Mouse (Mus musculus) thymus, adult 2 months (tissue): ENCODE results near the gene Atg101. TPM values are rescaled to one million over a fixed set of nuclear protein-coding genes. Genes with fewer than 3 reads are reported as not detected.
"Not testable (repeated sequence)": the region's sequence is repeated elsewhere in the genome, so short reads cannot be mapped to it uniquely, and the experiment has no call there.

Experiments
- DNase-seq: peaks from one replicate; pipeline ENCODE4 v3.0.0; 2021
- H3K27ac ChIP-seq: fragments of 200-500 bp; 2 replicates; pipeline ENCODE4 v1.5.1; 2012; ENCODE audit warnings: low read length, control low read depth; ENCODE audit not compliant: control insufficient read depth, insufficient read depth
- H3K27me3 ChIP-seq: fragments of 200-500 bp; 2 replicates; pipeline ENCODE4 v1.6.1; 2012; ENCODE audit warnings: mild to moderate bottlenecking, low read length, moderate library complexity, mixed read lengths; ENCODE audit not compliant: control insufficient read depth, insufficient read depth
- H3K36me3 ChIP-seq: fragments of 200-500 bp; 2 replicates; pipeline ENCODE4 v1.6.1; 2012; ENCODE audit warnings: mild to moderate bottlenecking, low read length, moderate library complexity; ENCODE audit not compliant: control insufficient read depth, insufficient read depth
- H3K4me1 ChIP-seq: fragments of 200-500 bp; replicated peaks from 2 replicates; pipeline ENCODE4 v1.6.1; 2012; ENCODE audit warnings: low read length; ENCODE audit not compliant: control insufficient read depth, insufficient read depth
- H3K4me3 ChIP-seq: fragments of 200-500 bp; 2 replicates; pipeline ENCODE4 v1.5.1; 2012; ENCODE audit warnings: mild to moderate bottlenecking, low read length, control low read depth, moderate library complexity; ENCODE audit not compliant: control insufficient read depth, insufficient read depth
- CTCF ChIP-seq: fragments of 200-500 bp; IDR thresholded peaks from 2 replicates; pipeline ENCODE4 v1.5.1; 2012; ENCODE audit warnings: mild to moderate bottlenecking, control low read depth, low read length, moderate library complexity, borderline replicate concordance; ENCODE audit not compliant: control insufficient read depth, poor library complexity, insufficient read depth; ENCODE audit errors: extremely low read depth
- POLR2A ChIP-seq: fragments of 200-500 bp; IDR thresholded peaks from 2 replicates; pipeline ENCODE4 v1.6.1; 2012; ENCODE audit warnings: mild to moderate bottlenecking, low read length, control low read depth, moderate library complexity; ENCODE audit not compliant: control insufficient read depth, poor library complexity, insufficient read depth; ENCODE audit errors: extremely low read depth
- WGBS: fragments of 180-500 bp; shearing (Covaris S2); methylation state at CpG from one replicate; pipeline ENCODE4 v1.1.7; 2018; 5-methylcytosine and 5-hydroxymethylcytosine counted together
- polyA plus RNA-seq: library from polyadenylated mRNA; depleted of rRNA; stranded (reverse); fragments of >200 nt; gene quantifications from 2 replicates; pipeline ENCODE4 v1.2.3, GENCODE M21; 2012

The Atg101 gene
- polyA plus RNA-seq, 1 experiment, result 75.2 TPM

GRCm38 (mm10) chr15:101322640-101323039 lies 38.6 kb downstream of the Atg101 start:
- no peak for DNase-seq
- Histone ChIP-seq H3K27ac (no peak overlapping the region), H3K27me3 (no peaks in the 10 kb centered on the region), H3K36me3 (no peaks in the 10 kb centered on the region), H3K4me3 (no peak overlapping the region), H3K4me1 (no peaks in the 10 kb centered on the region; the same call in 1 of the 2 replicates)
- WGBS, result 80% methylated on average over 7 of the region's 7 CpGs
- TF ChIP-seq CTCF (no peak), POLR2A (no peak)

- DNase-seq, result no peak
- Histone ChIP-seq H3K4me1 (no peaks in the 10 kb centered on the region; the same call in 1 of the 2 replicates), H3K4me3 (no peak overlapping the region), H3K27me3 (no peaks in the 10 kb centered on the region), H3K36me3 (no peaks in the 10 kb centered on the region), H3K27ac (no peak overlapping the region)
- TF ChIP-seq POLR2A, result no peak
- no peak for TF ChIP-seq CTCF
- WGBS, result 95% methylated on average over 5 of the region's 5 CpGs
These were observed 39.4 kb downstream of the Atg101 start for GRCm38 (mm10) chr15:101323511-101323910.

- not testable (repeated sequence) for H3K27me3 ChIP-seq, DNase-seq, H3K36me3 ChIP-seq, H3K27ac ChIP-seq, H3K4me1 ChIP-seq, H3K4me3 ChIP-seq
These were observed 40.3 kb downstream of the Atg101 start for GRCm38 (mm10) chr15:101324409-101324808.

GRCm38 (mm10) chr15:101325991-101326534 lies 42.0 kb downstream of the Atg101 start:
- Histone ChIP-seq H3K4me3 (no peak overlapping the region), H3K27ac (no peak overlapping the region), H3K36me3 (no peaks in the 10 kb centered on the region), H3K4me1 (no peaks in the 10 kb centered on the region), H3K27me3 (no peaks in the 10 kb centered on the region)
- no peak for DNase-seq
- 58% methylated on average over 10 of the region's 10 CpGs for WGBS
- no peak for TF ChIP-seq CTCF
- no peak for TF ChIP-seq POLR2A

- H3K4me1 ChIP-seq, result no peaks in the 10 kb centered on the region
- H3K27ac ChIP-seq, result no peak overlapping the region
- WGBS, result 6% methylated on average over 6 of the region's 6 CpGs
- no peaks in the 10 kb centered on the region for H3K27me3 ChIP-seq
- no peak overlapping the region for H3K4me3 ChIP-seq
- peak; percentile 45 for DNase-seq
- no peak for TF ChIP-seq POLR2A
- TF ChIP-seq CTCF, result peak; percentile 69; the same call in 1 of the 2 replicates
- H3K36me3 ChIP-seq, result no peaks in the 10 kb centered on the region
These were observed 43.2 kb downstream of the Atg101 start for GRCm38 (mm10) chr15:101327282-101327681.

GRCm38 (mm10) chr15:101328876-101329563 lies 44.9 kb downstream of the Atg101 start:
- Histone ChIP-seq H3K36me3 (no peaks in the 10 kb centered on the region), H3K4me1 (no peaks in the 10 kb centered on the region), H3K4me3 (no peak overlapping the region), H3K27me3 (no peaks in the 10 kb centered on the region), H3K27ac (no peak overlapping the region)
- no peak for DNase-seq
- WGBS, result 88% methylated on average over 3 of the region's 3 CpGs
- no peak for TF ChIP-seq CTCF
- TF ChIP-seq POLR2A, result no peak

GRCm38 (mm10) chr15:101329564-101329892 lies 45.5 kb downstream of the Atg101 start:
- no peak for DNase-seq
- TF ChIP-seq POLR2A (no peak), CTCF (no peak)
- no peaks in the 10 kb centered on the region for H3K4me1 ChIP-seq
- H3K27me3 ChIP-seq, result no peaks in the 10 kb centered on the region
- H3K36me3 ChIP-seq, result no peaks in the 10 kb centered on the region
- no peak overlapping the region for H3K27ac ChIP-seq
- no peak overlapping the region for H3K4me3 ChIP-seq
- WGBS, result 35% methylated on average over 3 of the region's 3 CpGs
